Mouse (Mus musculus) megakaryocyte, embryonic 14.5 days (primary cell): ENCODE data around the gene Rpap3.

ENCODE experiments used
- FLI1 ChIP-seq: IDR thresholded peaks from 2 replicates; pipeline ENCODE4 v1.6.1; 2012; ENCODE audit warnings: low read length, inconsistent platforms, mixed read lengths
- GATA1 ChIP-seq: IDR thresholded peaks from 3 replicates; pipeline ENCODE4 v1.6.1; 2012; ENCODE audit warnings: mixed read lengths, low read length, inconsistent platforms, borderline replicate concordance

DNA sequence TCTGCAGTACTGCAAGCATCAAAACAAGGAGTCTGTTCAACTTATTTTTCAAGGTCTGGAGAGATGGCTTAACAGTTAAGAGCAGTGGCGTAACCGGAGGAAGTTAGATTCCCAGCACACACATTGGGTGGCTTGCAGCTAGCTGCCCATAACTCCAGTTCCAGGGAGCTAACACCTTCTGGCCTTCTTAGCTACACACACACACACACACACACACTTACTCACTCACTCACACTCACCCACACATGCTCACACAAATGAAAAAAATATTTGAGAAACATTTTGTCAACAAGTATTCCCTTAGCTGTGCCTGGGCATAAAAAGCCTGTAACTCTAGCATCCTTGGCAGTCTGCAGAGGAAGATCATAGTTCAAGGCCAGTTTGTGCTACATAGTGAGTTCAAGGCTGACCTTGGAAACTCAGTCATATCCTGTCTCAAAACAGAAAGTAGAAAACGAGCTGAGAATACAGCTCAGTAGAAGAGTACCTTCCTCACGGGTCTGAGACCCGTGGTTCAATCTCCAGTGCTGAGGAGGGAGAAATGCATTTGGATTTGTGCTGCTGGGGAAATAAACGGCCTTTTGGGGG is 19.7 kb upstream of the Rpap3 start:
- no peak for TF ChIP-seq GATA1
- TF ChIP-seq FLI1: no peak
